Mouse (Mus musculus) left cerebral cortex, postnatal 14 days (tissue): ENCODE data around the gene Def6. TPM values are rescaled to one million over a fixed set of nuclear protein-coding genes. Genes with fewer than 3 reads are reported as not detected.
"Not testable (repeated sequence)": the region's sequence is repeated elsewhere in the genome, so short reads cannot be mapped to it uniquely, and the experiment has no call there.

Experiments used
- DNase-seq, 2 experiments: peaks; one replicate each; pipeline ENCODE4 v3.0.0; 2021 to 2022; ENCODE audit warnings: low spot score in 2 of 2, mixed read lengths in 1 of 2
- intact Hi-C: fragments of 180-260 bp; cut with DNase I; formaldehyde crosslinking; loops from one replicate; pipeline ENCODE4 v1.15.1; 2025
- total RNA-seq, 2 experiments: library from RNA; stranded (reverse); gene quantifications; 2 replicates each; pipeline ENCODE4 v1.2.3; 2021

Gene Def6
- total RNA-seq, 2 experiments from 2014 or later: 4.7 to 5.3 TPM

GRCm38 (mm10) chr17:28204052-28204720 lies 3.4 kb upstream of the Def6 start:
- intact Hi-C loops: no loop called here
- peak in 1 of 2 experiments; percentile 59 for DNase-seq

- DNase-seq: no peak
- intact Hi-C loops: no loop called here
These were observed 2.1 kb upstream of the Def6 start for GRCm38 (mm10) chr17:28205443-28205842.

GRCm38 (mm10) chr17:28207092-28207491 lies 486 bp upstream of the Def6 start:
- no peak for DNase-seq
- intact Hi-C loops: no loop called here

- intact Hi-C loops: no loop called here
These were observed 685 bp downstream of the Def6 start for GRCm38 (mm10) chr17:28208314-28208612.

GRCm38 (mm10) chr17:28209457-28210110 lies 2.0 kb downstream of the Def6 start:
- intact Hi-C loops: no loop called here
- no peak for DNase-seq

More at GRCm38 (mm10) chr17:28208314-28208612, 685 bp downstream of the Def6 start:
- no peak for DNase-seq

- DNase-seq: no peak
- intact Hi-C loops: no loop called here
These were observed 4.4 kb downstream of the Def6 start for GRCm38 (mm10) chr17:28211921-28212341.

- DNase-seq: no peak
- intact Hi-C loops: no loop called here
These were observed 4.8 kb downstream of the Def6 start for GRCm38 (mm10) chr17:28212391-28212790.

GRCm38 (mm10) chr17:28213236-28213635 lies 5.7 kb downstream of the Def6 start:
- intact Hi-C loops: no loop called here
- no peak for DNase-seq

GRCm38 (mm10) chr17:28216791-28217190 lies 9.2 kb downstream of the Def6 start:
- intact Hi-C loops: no loop called here
- DNase-seq: no peak

- no peak for DNase-seq
- intact Hi-C loops: no loop called here
These were observed 10.4 kb downstream of the Def6 start for GRCm38 (mm10) chr17:28217721-28218649.

GRCm38 (mm10) chr17:28222463-28222862 lies 14.9 kb downstream of the Def6 start:
- DNase-seq: not testable (repeated sequence)
- intact Hi-C loops: loop anchor here (2.0 kb wide), 1 partner anchor 302 kb away; no protein-coding TSS in a partner anchor

- DNase-seq: peak; percentile 75 to 83
- intact Hi-C loops: loop anchor here (2.0 kb wide), 1 partner anchor 301 kb away; no protein-coding TSS in a partner anchor
These were observed 16.2 kb downstream of the Def6 start for GRCm38 (mm10) chr17:28223561-28224391.

- no peak for DNase-seq
- intact Hi-C loops: no loop called here
These were observed 17.0 kb downstream of the Def6 start for GRCm38 (mm10) chr17:28224615-28225014.

GRCm38 (mm10) chr17:28226014-28226413 lies 18.4 kb downstream of the Def6 start:
- peak; percentile 92 to 95 for DNase-seq
- intact Hi-C loops: loop anchor here (1.0 kb wide), 1 partner anchor 83 kb away; no protein-coding TSS in a partner anchor

- intact Hi-C loops: no loop called here
- no peak for DNase-seq
These were observed 22.9 kb downstream of the Def6 start for GRCm38 (mm10) chr17:28230486-28230885.

- intact Hi-C loops: no loop called here
These were observed 23.6 kb downstream of the Def6 start for GRCm38 (mm10) chr17:28231026-28231736.

GRCm38 (mm10) chr17:28232475-28233060 lies 25.0 kb downstream of the Def6 start, which contains the start of gene Ppard:
TSS of gene Ppard (plus strand) at chr17:28232700.
- intact Hi-C loops: no loop called here

More at GRCm38 (mm10) chr17:28231026-28231736, 23.6 kb downstream of the Def6 start:
- no peak for DNase-seq

More at GRCm38 (mm10) chr17:28232475-28233060, 25.0 kb downstream of the Def6 start, which contains the start of gene Ppard:
- peak; percentile 98 for DNase-seq
